Mouse (Mus musculus) limb, embryonic 11.5 days (tissue): ENCODE results near the gene Taok3. TPM values are rescaled to one million over a fixed set of nuclear protein-coding genes. Genes with fewer than 3 reads are reported as not detected.

Source experiments
- ATAC-seq: fragments of 200-750 bp; cut with Nextera tagmentation; 2 replicates; pipeline ENCODE4 v1.8.0; 2017; ENCODE audit warnings: low read depth; ENCODE audit not compliant: insufficient number of reproducible peaks, low FRiP score, low TSS enrichment
- DNase-seq: peaks from one replicate; pipeline ENCODE4 v3.0.0-alpha.2; 2015; ENCODE audit warnings: low spot score
- H3K27ac ChIP-seq: fragments of 300-500 bp; sonication (generic); replicated peaks from 2 replicates; pipeline ENCODE4 v1.5.1; 2014; ENCODE audit warnings: low read depth, mild to moderate bottlenecking, low read length
- H3K27me3 ChIP-seq: fragments of 300-500 bp; sonication (generic); 2 replicates; pipeline ENCODE4 v1.6.1; 2014; ENCODE audit warnings: mild to moderate bottlenecking, low read length, mixed read lengths; ENCODE audit not compliant: control insufficient read depth, insufficient read depth
- H3K36me3 ChIP-seq: fragments of 300-500 bp; sonication (generic); 2 replicates; pipeline ENCODE4 v1.6.1; 2014; ENCODE audit warnings: mild to moderate bottlenecking, low read length, moderate library complexity, mixed read lengths; ENCODE audit not compliant: control insufficient read depth, insufficient read depth
- H3K4me1 ChIP-seq: fragments of 300-500 bp; sonication (generic); 2 replicates; pipeline ENCODE4 v1.6.1; 2014; ENCODE audit warnings: low read length, mixed read lengths; ENCODE audit not compliant: control insufficient read depth, insufficient read depth
- H3K4me2 ChIP-seq: fragments of 300-500 bp; sonication (generic); 2 replicates; pipeline ENCODE4 v1.6.1; 2014; ENCODE audit warnings: low read depth, mild to moderate bottlenecking, moderate library complexity; ENCODE audit not compliant: severe bottlenecking
- H3K4me3 ChIP-seq: fragments of 300-500 bp; sonication (generic); 2 replicates; pipeline ENCODE4 v1.5.1; 2014; ENCODE audit warnings: low read depth, low read length
- H3K9ac ChIP-seq: fragments of 300-500 bp; sonication (generic); 2 replicates; pipeline ENCODE4 v1.6.1; 2014; ENCODE audit warnings: mild to moderate bottlenecking, low read length
- H3K9me3 ChIP-seq: fragments of 300-500 bp; sonication (generic); 2 replicates; pipeline ENCODE4 v1.6.1; 2016; ENCODE audit warnings: low read length; ENCODE audit not compliant: control insufficient read depth
- WGBS: fragments of 180-500 bp; shearing (Covaris S2); extraction: QIAGEN DNeasy Blood & Tissue Kit; methylation state at CpG from one replicate; pipeline ENCODE4 v1.1.7; 2014; 5-methylcytosine and 5-hydroxymethylcytosine counted together
- polyA plus RNA-seq: library from polyadenylated mRNA; unstranded; fragments of >200 nt; fragmentation: Nextera tagmentation; extraction: Ambion mirVana; gene quantifications from 2 replicates; pipeline ENCODE4 v1.2.1, GENCODE M21; 2014

The Taok3 gene
- polyA plus RNA-seq, 1 experiment from 2014 or later, result 6.1 TPM

DNA sequence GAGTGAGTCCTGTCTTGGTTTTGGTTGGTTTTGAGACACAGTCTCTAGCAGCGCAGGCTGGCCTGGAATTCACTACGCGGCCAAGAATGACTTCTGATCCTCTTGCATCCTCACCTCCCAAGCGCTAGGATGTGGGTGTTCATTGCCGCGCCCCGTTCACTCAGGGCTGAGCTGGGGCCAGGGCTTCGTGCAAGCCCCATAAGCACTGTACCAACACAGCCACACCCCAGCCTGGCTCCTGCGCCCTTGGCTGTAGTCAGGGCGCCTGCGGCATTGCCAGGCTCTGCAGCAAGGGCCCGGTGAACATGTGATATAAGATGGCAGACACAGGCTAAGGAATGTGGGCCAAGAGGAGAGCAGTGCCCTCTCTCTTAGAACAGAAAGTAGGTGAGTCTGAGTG is 149.5 kb downstream of the Taok3 start:
- Histone ChIP-seq H3K4me1 (no peaks in the 10 kb centered on the region), H3K9ac (no peak overlapping the region), H3K27me3 (no peaks in the 10 kb centered on the region), H3K9me3 (no peaks in the 10 kb centered on the region), H3K4me3 (no peak overlapping the region), H3K36me3 (no peaks in the 10 kb centered on the region), H3K27ac (no peak overlapping the region), H3K4me2 (no peak overlapping the region)
- ATAC-seq (no peak), DNase-seq (no peak)
- WGBS, result 95% methylated on average over 12 of the region's 12 CpGs

DNA sequence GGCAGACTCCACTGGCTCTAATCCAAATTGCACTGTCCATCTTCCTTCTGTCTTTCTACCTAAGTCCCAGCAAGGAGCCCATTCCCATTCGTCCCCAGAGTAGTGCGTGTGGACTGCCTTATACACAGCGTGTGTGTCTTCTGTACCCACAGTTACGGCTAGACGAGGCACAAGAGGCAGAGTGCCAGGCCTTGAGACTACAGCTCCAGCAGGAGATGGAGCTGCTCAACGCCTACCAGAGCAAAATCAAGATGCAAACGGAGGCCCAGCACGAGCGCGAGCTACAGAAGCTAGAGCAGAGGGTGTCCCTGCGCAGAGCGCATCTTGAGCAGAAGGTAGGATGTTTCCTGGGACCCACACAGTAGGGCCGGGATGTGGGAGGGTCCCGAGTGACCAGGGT is 152.0 kb downstream of the Taok3 start:
- H3K4me3 ChIP-seq, result no peak overlapping the region
- WGBS, result 92% methylated on average over 14 of the region's 14 CpGs
- no peaks in the 10 kb centered on the region for H3K36me3 ChIP-seq
- ATAC-seq (no peak), DNase-seq (no peak)
- H3K9ac ChIP-seq, result no peak overlapping the region
- no peak overlapping the region for H3K4me2 ChIP-seq
- no peaks in the 10 kb centered on the region for H3K27me3 ChIP-seq
- no peak overlapping the region for H3K27ac ChIP-seq
- no peaks in the 10 kb centered on the region for H3K4me1 ChIP-seq
- no peaks in the 10 kb centered on the region for H3K9me3 ChIP-seq

DNA sequence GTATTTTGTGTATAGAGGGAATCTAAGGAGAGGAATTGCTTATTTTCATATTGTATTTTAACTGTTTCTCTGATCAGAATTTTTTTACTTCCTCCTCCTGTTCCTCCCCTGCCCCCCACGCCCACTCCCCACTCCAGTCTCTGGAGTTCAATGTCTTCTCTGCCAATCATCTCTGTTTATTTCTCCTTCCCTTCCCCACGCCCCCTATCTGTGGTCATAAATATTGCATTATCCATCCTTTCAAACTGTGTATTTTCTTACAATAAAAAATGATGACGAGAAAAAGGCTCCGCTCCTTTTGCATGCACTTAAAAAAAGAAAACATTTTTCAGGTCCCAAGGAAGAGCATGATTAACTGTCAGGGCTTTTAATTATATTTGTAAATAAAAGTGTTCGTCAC is 154.9 kb downstream of the Taok3 start:
- no peak overlapping the region for H3K27ac ChIP-seq
- H3K4me2 ChIP-seq, result no peak overlapping the region
- no peak for DNase-seq
- H3K9ac ChIP-seq, result no peak overlapping the region
- H3K27me3 ChIP-seq, result no peaks in the 10 kb centered on the region
- 74% methylated on average over 5 of the region's 5 CpGs for WGBS
- H3K9me3 ChIP-seq, result no peaks in the 10 kb centered on the region
- no peaks in the 10 kb centered on the region for H3K4me1 ChIP-seq
- H3K4me3 ChIP-seq, result no peak overlapping the region
- ATAC-seq, result no peak
- no peaks in the 10 kb centered on the region for H3K36me3 ChIP-seq

GRCm38 (mm10) chr5:117277784-117278183 is 157.9 kb downstream of the Taok3 start:
- H3K4me3 ChIP-seq, result no peak overlapping the region
- H3K27ac ChIP-seq, result no peak overlapping the region
- DNase-seq (no peak), ATAC-seq (no peak)
- no peaks in the 10 kb centered on the region for H3K27me3 ChIP-seq
- H3K4me2 ChIP-seq, result no peak overlapping the region
- WGBS, result 97% methylated on average over 6 of the region's 6 CpGs
- H3K9me3 ChIP-seq, result no peaks in the 10 kb centered on the region
- H3K4me1 ChIP-seq, result no peaks in the 10 kb centered on the region
- H3K9ac ChIP-seq, result no peak overlapping the region
- no peaks in the 10 kb centered on the region; the same call in 1 of the 2 replicates for H3K36me3 ChIP-seq

DNA sequence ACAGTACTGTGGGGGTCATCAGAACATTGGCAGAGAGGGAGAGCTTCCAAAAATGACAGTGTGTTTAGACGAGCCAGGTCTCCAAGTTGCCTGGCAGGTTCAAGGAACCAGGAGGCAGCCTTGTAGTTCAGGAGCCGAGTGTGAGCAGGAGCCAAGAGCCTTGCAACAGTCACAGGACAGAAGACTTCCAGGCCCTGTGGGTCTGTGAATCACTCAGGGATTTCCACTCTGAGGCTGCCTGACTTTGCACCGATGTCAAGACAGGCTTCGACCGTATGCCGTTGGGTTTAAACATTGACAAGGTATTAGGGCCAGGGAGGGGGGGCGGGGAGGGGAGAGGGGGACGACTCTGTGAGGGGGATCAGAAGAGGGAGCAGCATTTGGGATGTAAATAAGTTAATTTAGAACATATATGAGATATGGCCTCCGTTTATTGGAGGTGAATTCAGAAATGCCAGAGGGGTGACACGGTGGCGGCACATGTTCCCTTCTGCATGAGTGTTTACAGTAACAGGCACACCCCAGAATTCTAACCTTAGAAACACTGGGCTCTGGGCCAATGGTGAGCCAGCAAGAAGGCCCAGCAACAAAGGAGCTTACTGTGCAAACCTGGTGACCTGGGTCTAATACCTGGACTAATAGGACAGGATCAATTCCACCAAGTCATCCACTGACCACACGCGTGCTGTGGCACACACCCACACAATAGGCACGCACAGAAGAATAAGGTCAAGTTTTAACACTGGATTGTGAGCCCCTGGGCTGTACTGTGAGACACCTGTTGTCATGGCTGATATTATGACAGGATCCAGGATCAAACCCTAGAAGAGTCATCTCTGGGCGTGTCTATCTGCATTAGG is 159.1 kb downstream of the Taok3 start:
- no peaks in the 10 kb centered on the region for H3K9me3 ChIP-seq
- no peak overlapping the region for H3K4me2 ChIP-seq
- H3K27ac ChIP-seq, result no peak overlapping the region
- H3K4me3 ChIP-seq, result no peak overlapping the region
- WGBS, result 95% methylated on average over 15 of the region's 15 CpGs
- DNase-seq, result no peak
- no peaks in the 10 kb centered on the region for H3K4me1 ChIP-seq
- peaks cover 2% of the 10 kb centered on the region; the same call in 1 of the 2 replicates for H3K36me3 ChIP-seq
- H3K9ac ChIP-seq, result no peak overlapping the region
- no peak for ATAC-seq
- no peaks in the 10 kb centered on the region for H3K27me3 ChIP-seq

DNA sequence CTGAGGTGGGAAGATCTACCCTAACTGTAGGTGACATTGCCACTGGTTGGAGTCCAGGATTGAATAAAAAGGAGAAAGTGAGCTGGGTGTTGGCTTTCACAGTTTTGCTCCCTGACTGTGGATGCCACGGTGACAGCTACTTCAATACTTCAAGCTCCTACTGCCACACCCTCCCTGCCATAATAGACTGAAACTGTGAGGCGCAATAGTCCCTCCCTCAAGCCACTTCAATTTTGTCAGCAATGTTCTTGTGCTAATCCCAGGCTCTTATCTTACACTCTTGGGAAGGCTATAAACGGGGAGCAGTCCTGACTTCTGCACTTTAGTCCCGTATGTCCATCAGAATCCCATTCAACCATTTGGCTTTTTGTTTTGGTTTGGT is 159.7 kb downstream of the Taok3 start:
- Histone ChIP-seq H3K4me1 (no peaks in the 10 kb centered on the region), H3K4me3 (no peak overlapping the region), H3K4me2 (no peak overlapping the region), H3K36me3 (peaks cover 5% of the 10 kb centered on the region; the same call in 1 of the 2 replicates), H3K27me3 (no peaks in the 10 kb centered on the region), H3K9ac (no peak overlapping the region), H3K27ac (no peak overlapping the region), H3K9me3 (no peaks in the 10 kb centered on the region)
- 80% methylated on average over 4 of the region's 4 CpGs for WGBS
- ATAC-seq (no peak), DNase-seq (no peak)

- no peak overlapping the region for H3K27ac ChIP-seq
- H3K4me2 ChIP-seq, result no peak overlapping the region
- DNase-seq, result no peak
- peaks cover 5% of the 10 kb centered on the region; the same call in 1 of the 2 replicates for H3K36me3 ChIP-seq
- no peaks in the 10 kb centered on the region for H3K27me3 ChIP-seq
- no peak overlapping the region for H3K9ac ChIP-seq
- H3K4me1 ChIP-seq, result peaks cover 8% of the 10 kb centered on the region; the same call in 1 of the 2 replicates
- H3K9me3 ChIP-seq, result no peaks in the 10 kb centered on the region
- no peak overlapping the region for H3K4me3 ChIP-seq
- no peak for ATAC-seq
- WGBS, result 94% methylated on average over 10 of the region's 10 CpGs
Measured at GRCm38 (mm10) chr5:117281536-117281935, 161.6 kb downstream of the Taok3 start.

- peaks cover 5% of the 10 kb centered on the region; the same call in 1 of the 2 replicates for H3K36me3 ChIP-seq
- H3K9me3 ChIP-seq, result no peaks in the 10 kb centered on the region
- no peak overlapping the region for H3K4me2 ChIP-seq
- H3K4me3 ChIP-seq, result no peak overlapping the region
- H3K9ac ChIP-seq, result no peak overlapping the region
- WGBS, result 88% methylated on average over 8 of the region's 8 CpGs
- peaks cover 8% of the 10 kb centered on the region; the same call in 1 of the 2 replicates for H3K4me1 ChIP-seq
- no peak overlapping the region for H3K27ac ChIP-seq
- no peak for ATAC-seq
- H3K27me3 ChIP-seq, result no peaks in the 10 kb centered on the region
- DNase-seq, result no peak
Measured at GRCm38 (mm10) chr5:117282360-117282759, 162.4 kb downstream of the Taok3 start.
